Mouse (Mus musculus) kidney, embryonic 16.5 days (tissue): Measurements from ENCODE around the gene Enah. TPM values are rescaled to one million over a fixed set of nuclear protein-coding genes. Genes with fewer than 3 reads are reported as not detected.

Experiments used
- ATAC-seq: fragments of 200-750 bp; cut with Nextera tagmentation; 2 replicates; pipeline ENCODE4 v1.8.0; 2017; ENCODE audit warnings: moderate TSS enrichment; ENCODE audit not compliant: low FRiP score, low TSS enrichment
- H3K27ac ChIP-seq: fragments of 300-500 bp; sonication (generic); 2 replicates; pipeline ENCODE4 v1.5.1; 2014; ENCODE audit warnings: low read length
- H3K27me3 ChIP-seq: fragments of 300-500 bp; sonication (generic); 2 replicates; pipeline ENCODE4 v1.6.1; 2014; ENCODE audit warnings: low read length, control low read depth, mixed read lengths; ENCODE audit not compliant: insufficient read depth
- H3K36me3 ChIP-seq: fragments of 300-500 bp; sonication (generic); 2 replicates; pipeline ENCODE4 v1.6.1; 2014; ENCODE audit warnings: low read length, control low read depth, mixed read lengths; ENCODE audit not compliant: insufficient read depth
- H3K4me1 ChIP-seq: fragments of 300-500 bp; sonication (generic); 2 replicates; pipeline ENCODE4 v1.6.1; 2014; ENCODE audit warnings: low read length, control low read depth, mixed read lengths; ENCODE audit not compliant: insufficient read depth
- H3K4me2 ChIP-seq: fragments of 300-500 bp; sonication (generic); replicated peaks from 2 replicates; pipeline ENCODE4 v1.6.1; 2014; ENCODE audit warnings: low read depth, low read length
- H3K4me3 ChIP-seq: fragments of 300-500 bp; sonication (generic); 2 replicates; pipeline ENCODE4 v1.5.1; 2014; ENCODE audit warnings: mild to moderate bottlenecking, low read length
- H3K9ac ChIP-seq: fragments of 300-500 bp; sonication (generic); replicated peaks from 2 replicates; pipeline ENCODE4 v1.6.1; 2014; ENCODE audit warnings: low read length
- H3K9me3 ChIP-seq: fragments of 300-500 bp; sonication (generic); 2 replicates; pipeline ENCODE4 v1.6.1; 2016; ENCODE audit warnings: low read length, control low read depth
- WGBS: fragments of 180-500 bp; shearing (Covaris S2); extraction: QIAGEN DNeasy Blood & Tissue Kit; methylation state at CpG from one replicate; pipeline ENCODE4 v1.1.7; 2014; 5-methylcytosine and 5-hydroxymethylcytosine counted together
- polyA plus RNA-seq: library from polyadenylated mRNA; unstranded; fragments of >200 nt; fragmentation: Nextera tagmentation; extraction: Ambion mirVana; gene quantifications from 2 replicates; pipeline ENCODE4 v1.2.1, GENCODE M21; 2015

Gene Enah
- polyA plus RNA-seq, 1 experiment from 2014 or later = 10.8 TPM

DNA sequence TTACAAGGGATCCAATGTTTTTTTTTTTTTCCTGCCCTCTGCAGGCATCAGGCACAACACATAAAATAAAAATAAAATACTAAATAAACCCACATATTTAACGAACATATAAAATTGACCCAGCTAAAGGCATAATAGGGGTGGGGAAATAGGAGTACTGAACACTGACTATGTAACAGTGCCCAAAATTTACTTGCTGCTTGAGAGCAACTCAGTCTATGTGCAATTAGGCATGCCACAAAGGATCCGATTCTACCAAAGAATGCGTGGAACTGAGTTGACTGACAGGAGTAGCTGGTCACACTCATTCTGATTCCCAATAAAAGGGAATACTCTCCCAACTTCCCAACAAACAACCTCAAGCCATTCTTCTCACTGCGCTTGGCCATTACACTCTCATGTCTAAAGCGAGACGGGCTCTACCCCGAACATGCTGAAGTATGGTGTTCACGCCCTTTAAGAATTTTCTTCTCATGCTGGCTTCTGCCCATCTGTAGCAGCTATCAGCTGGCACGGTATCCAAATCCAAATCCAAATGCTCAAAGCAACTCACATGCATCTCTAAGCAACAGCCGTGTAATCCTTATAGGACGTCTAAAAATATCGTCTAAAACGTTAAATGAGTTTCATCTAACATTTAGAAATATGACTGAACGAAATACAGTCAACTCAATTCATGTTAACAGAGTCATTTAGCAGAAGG, 39.6 kb downstream of the Enah start:
- no peak for ATAC-seq
- H3K4me2 ChIP-seq = no peak overlapping the region
- H3K9ac ChIP-seq = no peak overlapping the region
- H3K27me3 ChIP-seq = no peaks in the 10 kb centered on the region
- H3K27ac ChIP-seq = no peak overlapping the region
- H3K4me3 ChIP-seq = no peak overlapping the region
- no peaks in the 10 kb centered on the region for H3K9me3 ChIP-seq
- peaks cover 7% of the 10 kb centered on the region; the same call in 1 of the 2 replicates for H3K4me1 ChIP-seq
- WGBS = 92% methylated on average over 14 of the region's 14 CpGs
- H3K36me3 ChIP-seq = peaks cover 6% of the 10 kb centered on the region; the same call in 1 of the 2 replicates

DNA sequence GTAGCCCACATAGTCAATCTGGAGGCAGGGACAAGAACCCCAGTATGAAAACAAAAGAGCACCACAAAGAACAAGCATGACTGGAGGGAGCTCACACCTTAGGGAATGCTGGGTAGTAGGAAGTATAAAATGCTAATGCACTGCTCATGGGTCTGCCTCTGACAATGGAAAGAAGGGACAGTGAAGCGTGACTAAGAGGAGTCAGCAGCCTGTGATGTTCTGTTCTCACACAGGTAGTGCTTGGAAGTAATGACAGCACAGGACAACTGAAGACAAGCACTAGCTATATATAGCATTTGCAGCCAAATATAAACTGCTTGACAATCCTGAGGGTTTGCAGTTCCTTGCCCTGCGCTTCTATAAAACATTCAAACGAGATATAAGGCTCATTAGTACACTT, 44.3 kb downstream of the Enah start:
- H3K36me3 ChIP-seq = no peaks in the 10 kb centered on the region
- no peak overlapping the region for H3K9ac ChIP-seq
- 0 out of 2 replicates have a peak overlapping the region, but pooled peaks have one; percentile 7 for H3K27ac ChIP-seq
- 64% methylated on average over 3 of the region's 3 CpGs for WGBS
- ATAC-seq = peak; percentile 77
- no peaks in the 10 kb centered on the region for H3K27me3 ChIP-seq
- H3K9me3 ChIP-seq = no peaks in the 10 kb centered on the region
- peaks cover 13% of the 10 kb centered on the region for H3K4me1 ChIP-seq
- no peak overlapping the region for H3K4me3 ChIP-seq
- no peak overlapping the region for H3K4me2 ChIP-seq

DNA sequence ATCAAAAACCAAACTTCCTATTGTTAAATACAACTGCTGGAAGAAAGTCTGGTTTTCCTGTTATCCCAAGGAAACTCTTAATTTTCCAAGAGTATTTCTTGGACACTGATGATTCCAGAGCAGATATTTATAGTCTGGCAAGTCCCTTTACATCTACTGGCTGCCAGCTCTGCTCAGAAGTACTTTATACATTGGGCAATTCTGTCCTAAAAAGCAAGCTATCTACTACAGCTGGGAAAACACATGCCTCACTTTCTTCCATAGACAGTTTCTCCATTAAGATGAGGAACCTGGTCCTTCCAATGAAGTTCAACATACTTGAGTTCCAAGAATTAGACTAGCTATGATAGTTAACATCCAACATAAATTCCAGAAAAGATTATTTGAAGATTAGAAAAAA, 44.9 kb downstream of the Enah start:
- no peak overlapping the region for H3K4me3 ChIP-seq
- H3K4me1 ChIP-seq = peaks cover 15% of the 10 kb centered on the region
- no peaks in the 10 kb centered on the region for H3K9me3 ChIP-seq
- H3K4me2 ChIP-seq = no peak overlapping the region
- no peaks in the 10 kb centered on the region for H3K36me3 ChIP-seq
- no peaks in the 10 kb centered on the region for H3K27me3 ChIP-seq
- no peak overlapping the region for H3K27ac ChIP-seq
- no peak for ATAC-seq
- no peak overlapping the region for H3K9ac ChIP-seq

DNA sequence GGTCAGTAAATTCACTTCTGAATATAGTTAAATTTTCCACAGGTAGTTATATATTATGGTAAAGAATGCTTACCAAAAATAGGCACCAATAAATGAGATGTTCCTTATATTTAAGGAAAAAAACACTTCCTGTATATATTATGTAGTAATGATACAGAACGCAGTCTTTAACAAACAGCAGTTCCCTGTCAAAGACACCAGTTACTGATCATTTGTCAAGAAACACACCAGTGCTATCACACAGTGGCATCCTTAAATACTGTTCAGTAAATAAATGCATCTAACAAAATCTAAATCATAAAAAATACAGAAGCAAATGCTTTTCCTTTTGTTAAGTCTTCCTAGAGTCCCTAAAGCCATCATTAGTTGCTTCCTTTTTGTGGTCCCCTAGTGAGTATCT, 54.5 kb downstream of the Enah start:
- ATAC-seq = no peak
- no peak overlapping the region for H3K4me3 ChIP-seq
- H3K4me2 ChIP-seq = no peak overlapping the region
- 86% methylated on average over 1 of the region's 1 CpGs for WGBS
- H3K27ac ChIP-seq = no peak overlapping the region
- peaks cover 21% of the 10 kb centered on the region for H3K4me1 ChIP-seq
- H3K27me3 ChIP-seq = no peaks in the 10 kb centered on the region
- H3K9me3 ChIP-seq = no peaks in the 10 kb centered on the region
- H3K9ac ChIP-seq = no peak overlapping the region
- no peaks in the 10 kb centered on the region for H3K36me3 ChIP-seq

DNA sequence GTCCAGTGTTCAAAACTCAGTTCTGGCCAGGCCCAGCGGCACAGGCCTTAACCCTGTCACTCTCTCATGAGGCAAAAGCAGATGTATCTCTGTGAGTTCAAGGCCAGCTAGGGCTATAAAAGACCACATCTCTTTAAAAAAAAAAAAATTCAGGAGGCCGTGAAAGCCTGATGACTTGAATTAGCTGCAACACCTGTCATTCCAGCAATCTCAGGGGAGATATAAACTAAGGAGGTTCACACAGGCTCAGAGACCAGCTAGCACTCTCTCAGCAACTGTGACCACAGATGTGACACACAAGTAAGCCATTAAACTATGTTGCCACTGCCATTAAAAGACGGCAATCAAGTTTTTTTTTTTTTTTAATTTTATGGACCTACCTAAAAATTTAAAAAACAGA, 56.0 kb downstream of the Enah start:
- no peak for ATAC-seq
- no peak overlapping the region for H3K9ac ChIP-seq
- no peak overlapping the region for H3K4me3 ChIP-seq
- no peaks in the 10 kb centered on the region for H3K27me3 ChIP-seq
- H3K36me3 ChIP-seq = no peaks in the 10 kb centered on the region
- H3K9me3 ChIP-seq = no peaks in the 10 kb centered on the region
- peaks cover 19% of the 10 kb centered on the region for H3K4me1 ChIP-seq
- H3K4me2 ChIP-seq = no peak overlapping the region
- no peak overlapping the region for H3K27ac ChIP-seq
- 56% methylated on average over 3 of the region's 3 CpGs for WGBS

DNA sequence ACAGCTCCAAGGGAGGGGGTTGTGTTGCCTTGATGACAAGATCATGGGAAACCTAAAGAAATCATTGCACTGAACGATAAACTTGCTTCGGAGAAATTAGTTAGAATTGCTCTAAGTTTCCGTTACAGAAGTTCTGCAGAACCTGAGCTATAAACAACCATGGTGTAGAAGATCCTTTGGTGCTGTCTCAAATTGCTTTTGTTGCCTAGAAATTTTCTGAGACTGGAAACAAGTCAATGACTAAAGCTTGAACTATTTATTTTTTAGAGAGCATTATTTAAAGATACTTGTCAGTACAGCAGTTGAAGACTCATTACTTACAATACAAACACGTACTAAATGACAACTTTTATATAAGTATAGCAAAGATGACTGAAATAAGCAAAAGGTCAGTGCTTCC, 56.4 kb downstream of the Enah start:
- Histone ChIP-seq H3K4me2 (no peak overlapping the region), H3K36me3 (no peaks in the 10 kb centered on the region), H3K9ac (no peak overlapping the region), H3K4me3 (no peak overlapping the region), H3K9me3 (no peaks in the 10 kb centered on the region), H3K27me3 (no peaks in the 10 kb centered on the region), H3K27ac (no peak overlapping the region), H3K4me1 (peaks cover 14% of the 10 kb centered on the region)
- ATAC-seq = no peak
- 84% methylated on average over 4 of the region's 4 CpGs for WGBS

DNA sequence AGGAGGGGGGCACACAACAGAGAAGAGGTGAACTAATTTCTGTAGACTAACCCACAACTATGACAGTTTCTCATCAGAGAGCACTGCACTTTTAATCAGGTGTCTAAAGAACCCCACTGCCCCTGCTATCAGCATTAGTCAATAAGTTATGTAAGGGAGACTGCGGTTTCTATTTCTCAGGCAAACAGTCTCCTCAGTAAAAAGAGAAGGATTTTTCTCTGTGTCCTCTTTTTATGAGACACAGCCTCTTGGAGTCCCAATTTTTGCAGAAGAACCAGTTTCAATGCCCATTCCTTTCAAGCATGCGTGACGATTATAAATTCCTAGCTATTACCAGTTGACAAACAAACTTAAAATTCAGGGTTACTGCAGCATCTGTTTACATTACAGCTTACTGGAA, 59.4 kb downstream of the Enah start:
- no peaks in the 10 kb centered on the region for H3K9me3 ChIP-seq
- no peaks in the 10 kb centered on the region for H3K4me1 ChIP-seq
- no peaks in the 10 kb centered on the region for H3K27me3 ChIP-seq
- ATAC-seq = no peak
- no peak overlapping the region for H3K4me3 ChIP-seq
- H3K9ac ChIP-seq = no peak overlapping the region
- 0 out of 2 replicates have a peak, but pooled peaks cover 8% of the 10 kb centered on the region for H3K36me3 ChIP-seq
- H3K27ac ChIP-seq = no peak overlapping the region
- WGBS = 93% methylated on average over 3 of the region's 3 CpGs
- no peak overlapping the region for H3K4me2 ChIP-seq

DNA sequence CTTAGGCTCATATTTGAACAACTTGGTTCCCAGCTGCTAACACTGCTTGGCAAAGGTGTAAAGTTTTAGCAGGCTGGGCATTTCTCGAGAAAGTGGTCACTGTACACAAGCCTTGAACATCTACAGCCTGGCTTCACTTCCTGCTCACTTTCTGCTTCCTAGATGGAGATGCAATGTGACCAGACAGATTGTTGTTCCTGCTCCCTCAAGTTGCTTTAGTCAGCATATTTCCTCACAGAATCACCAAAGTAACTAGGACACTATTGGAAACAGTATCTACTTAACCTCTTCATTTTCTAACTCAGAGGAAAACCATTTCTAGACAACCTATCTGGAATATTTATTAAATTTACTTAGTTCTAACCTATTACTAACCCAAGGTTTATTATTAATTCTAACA, 61.4 kb downstream of the Enah start:
- WGBS = 83% methylated on average over 1 of the region's 1 CpGs
- Histone ChIP-seq H3K4me3 (no peak overlapping the region), H3K4me2 (no peak overlapping the region), H3K27me3 (no peaks in the 10 kb centered on the region), H3K36me3 (0 out of 2 replicates have a peak, but pooled peaks cover 8% of the 10 kb centered on the region), H3K9ac (no peak overlapping the region), H3K4me1 (no peaks in the 10 kb centered on the region), H3K9me3 (no peaks in the 10 kb centered on the region), H3K27ac (no peak overlapping the region)
- ATAC-seq = no peak

DNA sequence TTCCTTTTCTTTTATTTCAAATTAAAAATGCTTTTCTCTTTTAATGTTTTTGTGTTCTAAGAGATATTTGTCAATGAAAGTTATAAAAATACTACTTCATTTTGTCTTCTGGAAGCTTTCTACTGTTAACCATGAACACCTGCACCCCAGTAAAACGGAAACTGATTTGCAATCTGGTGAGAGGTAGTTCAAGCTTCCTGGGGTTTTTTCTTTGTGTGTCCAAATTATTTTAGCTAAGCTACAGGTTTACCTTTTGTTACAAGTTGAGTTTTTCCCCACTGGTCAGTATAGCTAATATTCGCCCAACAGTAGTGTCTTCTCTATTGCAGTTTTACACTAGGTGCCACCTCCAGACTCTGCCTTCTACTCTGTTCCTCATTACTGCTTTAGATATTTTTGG, 62.1 kb downstream of the Enah start:
- no peak overlapping the region for H3K4me3 ChIP-seq
- 0 out of 2 replicates have a peak, but pooled peaks cover 8% of the 10 kb centered on the region for H3K36me3 ChIP-seq
- no peak overlapping the region for H3K4me2 ChIP-seq
- H3K4me1 ChIP-seq = no peaks in the 10 kb centered on the region
- H3K27ac ChIP-seq = no peak overlapping the region
- ATAC-seq = no peak
- H3K9me3 ChIP-seq = no peaks in the 10 kb centered on the region
- no peak overlapping the region for H3K9ac ChIP-seq
- WGBS = 93% methylated on average over 2 of the region's 2 CpGs
- H3K27me3 ChIP-seq = no peaks in the 10 kb centered on the region

DNA sequence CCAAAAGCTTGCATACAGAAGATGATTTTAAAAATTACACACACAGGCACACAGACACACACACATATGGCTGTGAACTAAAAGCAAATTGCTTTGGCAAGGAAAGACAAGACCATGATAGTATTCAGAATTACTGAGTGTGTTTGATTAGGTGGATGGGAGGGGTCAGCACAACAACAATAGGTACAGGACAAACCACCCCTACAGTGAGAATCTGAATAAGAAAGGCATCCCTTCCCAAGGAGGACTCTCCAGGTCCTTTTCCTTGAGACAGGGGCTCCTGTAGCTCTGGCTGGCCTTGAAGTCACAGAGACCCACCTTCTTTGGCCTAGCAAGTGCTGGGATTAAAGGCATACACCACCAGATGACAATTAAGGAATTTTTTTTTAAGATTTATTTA, 66.2 kb downstream of the Enah start:
- H3K27ac ChIP-seq = no peak overlapping the region
- ATAC-seq = no peak
- H3K4me2 ChIP-seq = no peak overlapping the region
- H3K27me3 ChIP-seq = no peaks in the 10 kb centered on the region
- no peaks in the 10 kb centered on the region for H3K4me1 ChIP-seq
- H3K36me3 ChIP-seq = peaks cover 11% of the 10 kb centered on the region; the same call in 1 of the 2 replicates
- no peak overlapping the region for H3K4me3 ChIP-seq
- no peaks in the 10 kb centered on the region for H3K9me3 ChIP-seq
- no peak overlapping the region for H3K9ac ChIP-seq
